Comparison of ENCODE assay signal across 9 mouse cellular contexts in genomic region chr4:80002738-80003635, GRCm38 (mm10).
DNase-seq lines count a peak whose midpoint lies in the region; ATAC-seq and TF ChIP-seq lines count a peak whose summit lies in the region.
"Had no signal": no experiment of that assay in that cellular context is flagged by ENCODE, and none has a peak within 500 bp of the region (broad histone marks: within the 10 kb centered on the region; RNA-seq: fewer than 3 reads in every experiment).

No protein-coding gene starts in this region.

- no peaks in the 10 kb centered on the region for H3K4me1 ChIP-seq in heart, embryonic 15.5 days (replicated peaks)
- H3K4me1 ChIP-seq in heart, adult 2 months (ENCODE audit: control insufficient read depth, insufficient read depth, low read length), result no peaks in the 10 kb centered on the region
- no peaks in the 10 kb centered on the region for H3K4me1 ChIP-seq in hindbrain, embryonic 12.5 days
- H3K4me1 ChIP-seq: megakaryocyte, embryonic 14.5 days had no signal

- no peak overlapping the region for H3K27ac ChIP-seq in heart, embryonic 15.5 days
- no peak overlapping the region for H3K27ac ChIP-seq in heart, adult 2 months
- H3K27ac ChIP-seq in hindbrain, embryonic 12.5 days, result no peak overlapping the region

- peak; percentile 100 for ATAC-seq in heart, embryonic 15.5 days (replicated peaks; ENCODE audit: insufficient number of reproducible peaks, insufficient read depth, low FRiP score, low read depth)
- ATAC-seq in hindbrain, embryonic 12.5 days (ENCODE audit: low FRiP score), result peak; percentile 100
- ATAC-seq in megakaryocyte progenitor cell, adult 5-6 weeks (replicated peaks; ENCODE audit: poor library complexity), result peak; percentile 81

- no peaks in the 10 kb centered on the region for H3K27me3 ChIP-seq in heart, embryonic 15.5 days
- H3K27me3 ChIP-seq in heart, adult 2 months (ENCODE audit: control insufficient read depth, insufficient read depth, low read length), result no peaks in the 10 kb centered on the region
- no peaks in the 10 kb centered on the region for H3K27me3 ChIP-seq in hindbrain, embryonic 12.5 days
- H3K27me3 ChIP-seq: megakaryocyte, embryonic 14.5 days had no signal

- no peak overlapping the region for H3K4me3 ChIP-seq in heart, embryonic 15.5 days
- no peak overlapping the region for H3K4me3 ChIP-seq in heart, adult 2 months
- no peak overlapping the region for H3K4me3 ChIP-seq in hindbrain, embryonic 12.5 days
- H3K4me3 ChIP-seq: megakaryocyte, embryonic 14.5 days had no signal

- intact Hi-C loops in heart, adult 2 months (cut with DNase I), result no loop called here

- DNase-seq in heart, adult 2 months, result no peak
- DNase-seq in Muller cell, postnatal 12 days (ENCODE audit: inconsistent ontology term), result peak; percentile 50
- no peak for DNase-seq in right cerebral cortex, postnatal 10 days (ENCODE audit: low spot score in 2 of 2)
- DNase-seq in retina, postnatal 1 day, result no peak
- no peak for DNase-seq in lung, postnatal 4 days

- H3K9ac ChIP-seq in heart, embryonic 15.5 days, result no peak overlapping the region
- H3K9ac ChIP-seq in heart, adult 2 months (ENCODE audit: low read depth, low read length), result no peak overlapping the region
- no peak overlapping the region for H3K9ac ChIP-seq in hindbrain, embryonic 12.5 days

- no peak overlapping the region for H3K4me2 ChIP-seq in heart, embryonic 15.5 days
- H3K4me2 ChIP-seq in hindbrain, embryonic 12.5 days (replicated peaks), result no peak overlapping the region

- TF ChIP-seq EP300 in heart, adult 2 months (IDR thresholded peaks at IDR 0.05; ENCODE audit: insufficient read depth, low read depth, low read length), result no peak

- H3K79me2 ChIP-seq in heart, adult 2 months (replicated peaks; ENCODE audit: control insufficient read depth, insufficient read depth, low read length), result no peaks in the 10 kb centered on the region

- WGBS in heart, embryonic 15.5 days, result 81% methylated on average over 14 of the region's 14 CpGs
- 80% methylated on average over 14 of the region's 14 CpGs for WGBS in heart, adult 2 months
- WGBS in hindbrain, embryonic 12.5 days, result 93% methylated on average over 14 of the region's 14 CpGs

- no peaks in the 10 kb centered on the region for H3K9me3 ChIP-seq in heart, embryonic 15.5 days (replicated peaks)
- H3K9me3 ChIP-seq in hindbrain, embryonic 12.5 days (replicated peaks), result no peaks in the 10 kb centered on the region

- H3K36me3 ChIP-seq in heart, embryonic 15.5 days, result no peaks in the 10 kb centered on the region
- no peaks in the 10 kb centered on the region for H3K36me3 ChIP-seq in heart, adult 2 months (ENCODE audit: control insufficient read depth, insufficient read depth, low read length)
- no peaks in the 10 kb centered on the region for H3K36me3 ChIP-seq in hindbrain, embryonic 12.5 days

- no peak for TF ChIP-seq POLR2A in heart, adult 2 months (IDR thresholded peaks at IDR 0.05; ENCODE audit: insufficient read depth, low read depth, low read length)

- TF ChIP-seq CTCF in heart, adult 2 months (IDR thresholded peaks at IDR 0.05), result no peak
